Mouse (Mus musculus) layer of hippocampus, adult 8-10 months (tissue): ENCODE results near the gene Tdrd1. TPM values are rescaled to one million over a fixed set of nuclear protein-coding genes. Genes with fewer than 3 reads are reported as not detected.

Experiments
- DNase-seq, 2 experiments: peaks; one replicate each; pipeline ENCODE4 v3.0.0; 2022; ENCODE audit warnings: low spot score in 2 of 2
- total RNA-seq, 4 experiments: library from RNA; stranded (reverse); gene quantifications; 2 replicates each; pipeline ENCODE4 v1.2.4; 2022

Tdrd1 gene
- total RNA-seq, 4 experiments from 2014 or later = 0.37 to 0.65 (median 0.42) TPM

DNA sequence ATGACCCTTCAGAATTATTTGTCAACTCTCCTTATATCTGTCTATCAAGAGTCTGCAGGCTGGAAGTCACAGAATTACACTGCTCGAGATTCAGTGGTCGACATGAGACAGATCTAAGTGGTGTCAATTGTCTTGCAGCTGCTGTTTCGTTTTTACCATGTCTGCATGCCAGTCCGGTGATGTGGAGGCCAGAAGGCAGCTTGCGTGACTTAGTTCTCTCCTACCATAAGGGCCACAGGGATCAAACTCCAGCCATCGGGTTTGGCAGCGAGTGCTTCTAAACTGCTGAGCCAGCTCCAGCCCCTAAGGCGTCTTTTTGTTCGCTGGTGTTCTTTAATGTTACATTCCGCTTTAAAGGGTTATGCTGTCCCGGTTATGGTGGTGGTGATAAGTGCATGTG, 2.3 kb downstream of the Tdrd1 start:
- no peak for DNase-seq

DNA sequence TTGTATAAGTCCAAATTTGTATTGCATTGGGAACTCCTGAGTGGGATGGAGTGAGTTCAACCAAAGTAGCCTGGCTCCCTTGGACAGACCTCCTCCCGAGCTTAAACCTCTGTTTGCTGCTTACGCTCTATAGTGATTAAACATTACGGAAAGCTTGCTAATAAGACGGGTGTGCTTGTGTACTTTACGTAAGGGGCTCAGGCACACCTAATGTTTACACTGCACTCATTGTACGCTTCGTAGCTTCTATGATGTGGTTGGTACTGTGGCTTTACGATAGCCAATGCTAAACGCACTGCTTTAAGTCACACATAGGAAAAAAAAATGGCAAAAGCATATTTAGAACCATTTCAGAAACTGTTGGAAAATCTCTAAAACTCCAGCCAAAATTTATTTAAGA, 3.3 kb downstream of the Tdrd1 start:
- no peak for DNase-seq

DNA sequence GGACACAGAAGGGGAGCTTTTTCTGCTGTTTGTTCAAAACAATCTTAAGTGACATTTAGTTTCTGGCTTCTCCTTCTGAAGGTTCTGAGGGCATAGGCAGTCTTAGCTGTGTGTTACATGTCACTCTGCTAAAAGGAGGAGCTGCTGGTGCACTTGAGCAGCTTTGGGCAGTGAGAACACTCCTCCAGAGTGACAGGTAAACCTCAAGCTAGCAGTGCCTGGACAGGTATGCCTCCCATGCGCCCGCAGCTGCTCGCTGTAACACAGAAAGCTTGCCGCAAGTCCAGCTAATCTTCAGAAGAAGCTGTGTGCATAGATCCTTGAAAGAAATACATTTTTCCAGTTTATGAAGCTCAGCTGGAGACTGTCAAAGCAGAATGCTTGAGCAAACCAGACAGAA, 4.2 kb downstream of the Tdrd1 start:
- no peak for DNase-seq

DNA sequence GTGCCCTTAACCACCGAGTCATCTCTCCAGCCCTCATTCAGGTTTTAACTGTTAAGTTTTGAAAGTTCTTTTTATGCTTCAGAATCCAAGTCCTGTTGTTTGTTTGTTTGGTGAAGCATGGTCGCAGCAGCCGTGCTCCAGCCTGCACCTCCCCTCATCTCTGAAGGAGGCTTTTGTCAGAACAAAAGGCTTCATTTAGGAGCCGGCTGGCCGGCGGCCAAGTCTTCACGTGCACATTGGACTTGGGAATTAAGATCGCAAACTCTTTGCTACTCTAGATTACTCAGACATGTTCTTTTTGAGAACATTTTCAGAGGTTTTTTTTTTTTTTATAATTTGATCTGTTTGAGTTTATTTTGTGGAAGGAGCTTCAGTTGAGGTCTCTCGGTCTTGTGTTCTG, 9.3 kb downstream of the Tdrd1 start:
- no peak for DNase-seq

DNA sequence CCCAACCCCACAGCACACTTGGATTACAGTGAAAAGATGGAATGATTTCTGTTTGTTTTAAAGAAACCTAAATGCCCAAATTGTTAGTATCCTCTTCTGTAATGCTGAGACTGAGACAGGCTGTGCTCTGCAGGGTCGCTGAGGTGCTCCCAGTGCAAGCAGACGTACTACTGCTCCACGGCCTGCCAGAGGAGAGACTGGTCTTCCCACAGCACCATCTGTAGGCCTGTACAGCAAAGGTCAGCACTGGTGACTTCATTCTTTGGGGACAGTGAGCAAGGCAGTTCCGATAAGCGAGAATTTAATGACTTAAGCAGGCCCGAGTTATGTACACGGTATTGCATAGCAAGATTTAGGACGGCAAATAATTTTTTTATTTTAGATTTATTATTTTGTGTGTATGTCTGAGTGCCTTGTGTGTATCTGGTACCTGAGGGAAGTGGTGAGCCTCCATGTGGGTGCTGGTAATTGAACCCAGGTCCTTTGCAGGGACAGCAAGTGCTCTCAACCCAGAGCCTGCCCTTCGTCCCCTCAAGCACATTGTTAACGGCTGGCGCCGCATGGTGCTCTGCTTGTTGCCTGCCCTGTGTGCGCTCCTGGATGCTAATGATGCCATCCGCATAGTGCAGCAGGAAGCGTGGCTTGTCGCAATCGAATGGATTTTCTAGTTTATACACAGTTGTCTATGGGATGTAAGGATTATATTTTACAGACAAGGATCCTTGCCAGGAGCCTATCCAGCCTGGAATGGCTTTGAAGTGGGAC, 13.1 kb downstream of the Tdrd1 start:
- DNase-seq = no peak

DNA sequence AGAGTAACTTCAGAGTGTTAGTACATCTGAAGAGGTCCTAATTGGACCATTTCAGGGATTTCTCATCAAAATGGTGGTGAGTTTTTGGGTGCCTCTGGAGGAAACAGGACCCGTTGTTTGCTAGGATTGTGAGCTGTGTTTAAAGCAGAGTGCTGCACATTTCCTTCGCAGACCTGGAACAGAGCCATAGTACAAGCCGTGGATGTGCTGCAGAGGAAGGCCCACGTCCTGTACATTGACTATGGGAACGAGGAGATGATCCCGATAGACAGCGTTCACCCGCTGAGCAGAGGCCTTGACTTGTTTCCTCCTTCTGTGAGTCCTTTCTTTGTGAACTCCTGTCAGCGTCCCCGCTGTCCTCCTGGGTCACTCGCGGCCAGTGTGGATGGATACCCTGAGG, 17.0 kb downstream of the Tdrd1 start:
- DNase-seq = no peak

DNA sequence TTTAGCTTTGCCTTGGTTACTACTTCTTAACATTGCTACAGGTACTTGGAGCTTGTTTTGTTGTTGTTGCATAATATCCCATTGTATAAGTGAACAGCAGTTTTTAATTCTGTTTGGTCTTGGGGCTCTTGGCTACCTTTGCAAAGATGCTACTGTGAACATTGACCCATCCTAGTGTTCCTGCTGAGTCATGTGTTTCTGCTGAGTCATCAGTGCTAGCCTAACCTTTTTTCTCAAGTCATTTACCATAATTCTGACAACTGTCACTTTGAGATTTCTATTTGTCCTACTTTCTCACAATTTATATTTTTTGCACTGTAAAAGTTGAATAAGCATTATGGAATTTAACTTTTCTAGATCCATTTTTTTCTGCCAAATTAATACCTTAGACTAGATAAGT, 26.6 kb downstream of the Tdrd1 start:
- DNase-seq = no peak

DNA sequence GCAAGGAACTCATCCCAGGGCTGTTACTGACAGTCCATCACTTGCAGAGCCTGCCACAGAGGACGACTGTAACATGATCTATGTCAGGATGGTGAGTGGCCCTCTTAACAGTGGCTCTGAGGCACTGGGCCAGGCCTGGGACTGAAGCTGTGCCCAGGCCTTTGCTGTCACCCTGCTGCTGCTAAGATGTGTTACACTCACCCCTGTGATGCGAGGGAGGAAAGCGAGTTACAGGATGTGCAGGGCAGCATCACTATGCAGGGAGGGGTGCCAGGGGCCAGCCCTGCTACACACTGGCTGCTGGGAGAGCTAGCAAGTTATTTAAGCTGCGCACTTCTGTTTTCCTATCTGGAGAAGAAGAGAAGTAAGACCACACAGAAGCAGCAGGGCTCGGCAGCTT, 30.4 kb downstream of the Tdrd1 start:
- DNase-seq = no peak

DNA sequence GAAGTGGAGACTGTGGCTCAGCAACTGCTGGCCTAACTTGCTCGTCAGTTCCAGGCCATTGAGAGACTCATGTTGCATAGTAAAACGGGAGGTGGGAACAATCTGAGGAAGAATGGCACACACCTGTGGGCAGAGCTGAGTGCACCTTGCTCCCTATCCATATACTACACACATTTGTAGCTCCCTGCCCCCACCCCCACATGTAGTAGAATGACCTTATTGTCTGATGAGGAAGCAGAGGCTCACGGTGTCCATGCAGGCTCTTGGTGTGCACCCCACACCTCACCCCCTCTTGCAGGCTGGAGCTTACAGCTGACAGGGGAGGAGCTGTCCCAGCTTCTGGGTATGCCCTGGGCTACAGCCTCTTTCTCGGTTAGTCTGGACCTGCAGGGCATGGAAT, 41.7 kb downstream of the Tdrd1 start:
- DNase-seq = no peak

DNA sequence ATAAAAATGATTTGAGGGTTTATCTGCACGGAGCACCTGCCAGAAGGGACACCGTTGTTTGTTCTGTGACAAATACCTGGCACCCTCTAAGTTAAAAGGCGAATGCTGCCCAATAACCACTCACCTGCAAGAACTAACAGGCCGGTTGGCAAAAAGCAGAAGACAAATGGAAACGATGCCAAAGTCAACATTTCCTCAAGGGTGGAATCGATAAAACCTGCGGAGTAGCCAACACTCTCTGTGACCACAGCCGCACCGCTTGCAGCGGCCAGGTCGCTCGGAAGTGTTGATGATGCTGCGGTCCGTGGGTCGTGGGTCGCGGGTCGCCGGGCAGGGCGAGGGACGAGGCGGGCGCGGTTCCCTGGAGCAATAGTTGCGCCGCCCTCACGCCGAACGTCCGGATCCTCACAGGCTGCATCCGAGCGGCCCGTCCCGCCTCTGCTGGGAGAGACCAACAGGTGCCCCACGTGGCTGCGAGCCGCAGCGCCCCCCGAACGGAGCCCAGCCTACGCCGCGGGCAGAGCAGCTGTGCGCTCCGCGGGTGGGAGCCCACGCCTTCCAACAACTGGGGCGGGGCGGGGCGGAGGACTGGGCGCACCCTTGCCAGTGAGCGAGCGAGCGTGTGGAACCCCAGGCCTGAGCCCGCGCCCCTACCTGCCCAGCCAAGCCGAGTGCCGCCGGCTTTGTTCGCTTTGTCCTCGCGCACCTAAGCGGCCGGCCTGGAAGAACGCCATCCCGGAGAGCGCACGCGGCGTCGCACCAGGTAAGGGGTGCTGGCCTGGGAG, 48.0 kb downstream of the Tdrd1 start, which contains the start of gene Vwa2:
TSS of gene Vwa2 (plus strand) at position 434 of the 785 bp plus-strand sequence.
- DNase-seq = no peak

DNA sequence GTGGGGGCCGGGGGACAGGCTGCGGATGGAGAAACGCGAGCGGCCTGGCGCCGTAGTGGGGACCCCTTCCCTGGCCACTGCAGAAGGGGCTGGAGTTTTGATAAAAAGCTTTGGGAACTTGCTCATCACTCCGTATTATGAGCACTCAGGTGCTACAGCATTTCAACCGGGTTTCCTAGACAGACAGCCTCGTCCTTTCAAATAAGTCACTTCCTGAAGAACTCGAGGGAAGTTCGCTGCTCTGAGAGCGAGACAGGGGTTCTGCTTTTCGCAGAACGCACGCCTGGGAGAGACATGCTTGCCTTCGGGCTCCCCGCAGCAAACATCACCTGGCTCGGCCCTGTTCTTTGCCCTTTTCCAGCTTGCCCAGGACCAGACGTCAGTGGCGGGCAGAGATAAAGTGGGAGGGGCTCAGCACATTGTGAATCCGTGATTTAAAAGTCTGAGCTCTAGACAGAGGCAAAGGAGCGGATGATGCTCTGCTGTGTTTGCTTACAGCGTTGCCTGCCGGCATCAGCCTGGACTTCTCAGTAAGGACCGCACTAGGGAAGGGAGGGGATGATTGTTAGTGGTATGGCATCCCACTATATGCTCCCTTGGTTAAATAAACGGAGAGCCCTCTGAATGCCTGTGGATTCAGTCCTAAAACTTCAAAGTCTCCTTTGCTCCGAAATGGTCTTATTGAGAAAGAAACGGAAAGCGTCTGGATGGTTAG, 48.7 kb downstream of the Tdrd1 start:
- no peak for DNase-seq

DNA sequence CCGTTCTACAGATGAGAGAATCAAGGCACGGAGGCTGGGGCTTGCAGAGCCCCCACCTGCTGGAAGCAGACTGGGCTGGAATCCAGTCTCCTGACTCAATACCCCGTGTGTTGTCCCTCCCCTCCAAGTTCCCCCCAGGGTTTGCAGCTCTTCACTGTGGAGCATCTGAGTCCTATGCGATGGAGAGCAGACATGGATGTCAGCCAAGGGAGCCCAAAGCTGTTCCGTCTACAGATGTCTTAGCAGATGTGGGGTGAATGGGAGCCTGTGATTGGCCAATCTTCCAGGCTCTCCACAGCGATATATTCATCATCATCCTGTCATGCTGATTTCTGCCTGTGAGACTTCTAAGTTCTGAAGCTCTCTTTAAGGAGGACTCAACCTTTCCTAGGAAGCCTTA, 51.4 kb downstream of the Tdrd1 start:
- no peak for DNase-seq

DNA sequence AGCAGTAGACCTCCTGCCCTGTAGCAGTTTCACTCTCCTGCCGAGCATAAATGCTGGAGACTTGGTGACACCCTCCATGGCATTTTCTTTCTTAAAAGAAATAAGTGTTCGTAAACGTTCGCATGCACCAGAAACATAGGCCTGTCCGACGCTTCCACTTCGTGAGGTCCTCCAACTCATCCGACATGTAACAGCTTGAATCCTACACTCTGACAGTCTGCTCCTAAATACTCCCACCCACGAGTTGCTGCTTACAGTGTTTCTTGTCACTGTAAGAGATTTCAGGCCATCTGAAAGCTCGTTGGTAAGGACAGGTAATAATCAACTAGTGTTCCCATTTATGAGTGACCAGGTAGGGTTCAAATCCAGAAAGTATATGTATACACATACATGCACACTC, 61.9 kb downstream of the Tdrd1 start:
- no peak for DNase-seq

DNA sequence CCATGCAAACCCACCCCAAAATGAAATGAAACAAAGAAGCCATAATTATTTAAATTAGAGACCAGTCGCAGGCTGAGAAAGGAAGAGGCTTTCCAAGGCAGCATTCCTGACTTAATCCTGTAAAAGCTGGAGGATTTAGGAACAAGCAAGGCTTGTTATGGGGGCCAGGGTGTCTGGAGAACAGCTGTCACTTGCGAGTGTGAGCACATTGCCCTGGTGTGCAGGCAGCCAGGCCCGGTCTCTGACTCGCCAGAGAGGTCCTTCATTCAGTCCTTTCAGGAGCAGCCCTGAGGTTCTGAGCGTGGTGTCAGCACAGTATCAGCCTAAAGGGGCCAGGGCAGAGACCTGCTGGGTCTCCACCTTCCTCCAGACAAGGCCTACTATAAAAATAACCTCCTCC, 62.6 kb downstream of the Tdrd1 start:
- DNase-seq = no peak

DNA sequence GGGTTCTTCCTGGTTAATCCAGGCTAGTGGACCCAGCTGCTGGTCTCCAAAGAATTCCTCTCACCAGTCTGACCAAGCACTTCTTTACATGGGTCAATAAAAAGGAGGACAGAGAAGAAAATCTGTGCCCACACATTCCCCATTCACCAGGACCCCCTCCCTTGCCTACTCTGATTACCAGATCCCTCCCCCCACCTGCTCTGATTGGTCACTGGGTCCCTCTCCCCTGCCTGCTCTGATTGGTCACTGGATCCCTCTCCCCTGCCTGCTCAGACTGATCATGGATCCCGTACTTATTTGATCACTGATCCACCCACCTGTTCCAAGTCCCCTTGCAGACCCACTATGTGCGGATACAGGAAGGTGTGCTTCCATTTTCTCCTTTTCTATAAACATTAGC, 65.4 kb downstream of the Tdrd1 start:
- DNase-seq = no peak

DNA sequence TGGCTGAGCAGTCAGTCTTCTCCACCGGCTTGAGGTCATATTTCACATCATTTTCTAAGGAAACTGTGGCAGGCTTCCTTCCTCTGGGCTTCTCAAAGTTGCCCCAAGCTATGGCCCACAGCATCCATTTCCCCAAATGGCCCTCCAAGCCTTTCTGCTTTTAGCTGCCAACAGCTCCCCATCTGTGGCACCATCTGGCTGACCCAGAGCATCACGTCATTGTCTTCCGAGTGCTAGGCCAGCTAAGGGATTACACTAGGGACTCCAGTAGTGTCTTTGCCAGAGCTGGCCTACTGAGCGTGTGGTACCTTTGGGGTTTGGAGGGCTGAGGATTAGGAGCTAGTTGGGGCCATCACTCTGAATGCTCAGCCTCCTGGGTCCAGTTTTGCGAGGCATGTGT, 66.6 kb downstream of the Tdrd1 start:
- no peak for DNase-seq

DNA sequence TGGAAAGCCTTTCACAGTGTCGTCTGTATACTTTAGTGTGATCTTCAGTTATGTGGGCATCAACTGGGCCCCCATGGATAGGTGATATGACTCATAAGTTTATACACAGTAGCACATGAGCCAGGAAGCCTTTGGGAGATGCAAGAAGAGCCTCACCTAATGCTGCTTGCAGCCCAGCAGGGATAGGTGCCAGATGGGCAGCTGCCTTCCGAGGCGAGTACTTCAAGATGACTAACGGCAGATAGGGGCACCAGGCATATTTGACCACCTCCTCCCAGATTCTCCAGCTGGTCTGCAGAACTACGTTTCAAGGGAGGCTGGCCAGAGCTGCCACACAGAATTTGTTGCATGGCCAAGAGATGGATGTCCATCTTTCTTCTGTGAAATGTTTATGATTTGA, 67.3 kb downstream of the Tdrd1 start:
- DNase-seq = no peak

DNA sequence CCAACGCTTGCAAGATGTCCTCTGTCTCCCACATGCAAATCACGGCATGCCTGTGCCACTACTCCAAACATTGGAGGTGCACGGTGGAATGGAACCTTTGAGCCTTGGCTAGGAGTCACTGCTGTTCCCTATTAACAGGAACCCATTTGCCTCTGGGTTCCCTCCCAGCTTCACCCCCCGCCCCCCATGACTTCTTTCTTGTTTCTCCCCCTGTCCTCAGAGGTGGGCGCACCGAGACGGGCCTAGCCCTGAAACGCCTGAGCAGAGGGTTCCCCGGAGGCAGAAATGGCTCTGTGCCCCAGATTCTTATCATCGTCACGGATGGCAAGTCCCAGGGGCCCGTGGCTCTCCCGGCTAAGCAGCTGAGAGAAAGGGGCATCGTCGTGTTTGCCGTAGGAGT, 71.6 kb downstream of the Tdrd1 start:
- no peak for DNase-seq

DNA sequence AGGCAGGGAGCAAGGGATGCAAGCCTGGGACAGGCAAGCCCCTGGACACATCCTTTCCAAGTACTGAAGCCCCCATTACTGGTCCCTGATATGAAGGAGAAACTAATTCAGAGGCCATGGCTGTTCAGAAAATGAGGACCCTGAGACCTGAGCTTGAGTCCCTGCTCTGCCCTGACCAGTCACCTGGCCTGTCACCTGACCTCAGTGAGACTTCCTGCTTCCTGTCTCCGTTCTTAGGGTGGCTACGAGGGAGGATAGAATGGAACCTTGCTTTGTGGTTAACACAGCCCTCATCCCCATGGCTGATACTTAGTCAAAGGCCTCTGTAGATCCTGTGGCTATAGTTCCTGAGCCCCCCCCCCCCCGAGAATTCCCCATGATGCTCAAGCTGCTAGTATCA, 78.1 kb downstream of the Tdrd1 start:
- DNase-seq = no peak

DNA sequence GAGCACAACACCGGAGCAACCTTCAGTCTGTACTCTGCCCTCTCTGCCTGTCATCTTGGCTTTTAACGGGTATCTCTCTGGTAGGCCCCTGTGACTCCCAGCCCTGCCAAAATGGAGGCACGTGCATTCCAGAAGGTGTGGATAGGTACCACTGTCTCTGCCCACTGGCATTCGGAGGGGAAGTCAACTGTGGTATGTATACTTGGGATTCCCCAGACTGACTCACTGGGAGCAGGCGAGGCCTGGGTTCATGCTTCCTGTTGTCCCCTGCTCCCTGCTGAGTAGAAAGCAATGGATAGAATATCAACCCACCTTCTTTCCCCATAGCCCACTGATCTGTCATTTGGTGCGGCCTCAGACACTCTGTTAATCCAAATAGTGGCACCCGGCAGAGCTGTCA, 79.4 kb downstream of the Tdrd1 start:
- DNase-seq = no peak

DNA sequence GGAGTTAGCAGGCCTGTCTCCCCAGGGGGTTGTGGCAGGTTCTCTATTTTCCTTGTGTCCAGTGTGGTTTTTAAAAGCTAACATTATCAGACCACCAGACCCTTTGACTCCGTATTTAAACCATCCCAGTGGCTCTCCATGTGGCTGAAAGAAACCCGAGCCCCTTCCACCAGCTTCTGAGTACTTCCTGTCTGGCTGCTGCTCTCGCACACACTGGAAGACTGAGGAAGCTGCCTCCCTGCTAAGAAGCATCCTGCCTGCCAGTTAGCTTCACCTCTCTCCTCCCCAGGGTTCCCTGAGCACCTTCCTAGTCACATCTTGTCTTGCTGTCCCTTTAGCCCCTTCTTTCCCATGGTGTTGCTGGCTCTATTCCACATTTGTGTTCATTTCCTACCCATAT, 81.8 kb downstream of the Tdrd1 start:
- no peak for DNase-seq
